Mouse (Mus musculus) midbrain, embryonic 14.5 days (tissue): ENCODE measurements around the gene Wipf1. TPM values are rescaled to one million over a fixed set of nuclear protein-coding genes. Genes with fewer than 3 reads are reported as not detected.

Experiments
- ATAC-seq: fragments of 200-750 bp; cut with Nextera tagmentation; 2 replicates; pipeline ENCODE4 v1.8.0; 2017; ENCODE audit warnings: moderate number of reproducible peaks, moderate library complexity; ENCODE audit not compliant: low FRiP score, low TSS enrichment
- DNase-seq: peaks from one replicate; pipeline ENCODE4 v3.0.0-alpha.2; 2015
- H3K27ac ChIP-seq: fragments of 300-500 bp; sonication (generic); replicated peaks from 2 replicates; pipeline ENCODE4 v1.5.1; 2014; ENCODE audit warnings: mild to moderate bottlenecking, low read depth, low read length, moderate library complexity
- H3K27me3 ChIP-seq: fragments of 300-500 bp; sonication (generic); 2 replicates; pipeline ENCODE4 v1.6.1; 2014; ENCODE audit warnings: low read length, control low read depth, mixed read lengths; ENCODE audit not compliant: control insufficient read depth, insufficient read depth
- H3K36me3 ChIP-seq: fragments of 300-500 bp; sonication (generic); 2 replicates; pipeline ENCODE4 v1.6.1; 2014; ENCODE audit warnings: low read length, control low read depth; ENCODE audit not compliant: control insufficient read depth, insufficient read depth
- H3K4me1 ChIP-seq: fragments of 300-500 bp; sonication (generic); 2 replicates; pipeline ENCODE4 v1.6.1; 2014; ENCODE audit warnings: mild to moderate bottlenecking, antibody characterized with exemption, low read length, control low read depth; ENCODE audit not compliant: control insufficient read depth, insufficient read depth
- H3K4me2 ChIP-seq: fragments of 300-500 bp; sonication (generic); 2 replicates; pipeline ENCODE4 v1.6.1; 2014; ENCODE audit warnings: mild to moderate bottlenecking, low read length, moderate library complexity
- H3K4me3 ChIP-seq: fragments of 300-500 bp; sonication (generic); replicated peaks from 2 replicates; pipeline ENCODE4 v1.5.1; 2014; ENCODE audit warnings: low read depth, low read length
- H3K9ac ChIP-seq: fragments of 300-500 bp; sonication (generic); replicated peaks from 2 replicates; pipeline ENCODE4 v1.6.1; 2014; ENCODE audit warnings: mild to moderate bottlenecking, low read length, moderate library complexity
- H3K9me3 ChIP-seq: fragments of 300-500 bp; sonication (generic); 2 replicates; pipeline ENCODE4 v1.6.1; 2016; ENCODE audit warnings: low read length, control low read depth, mixed read lengths; ENCODE audit not compliant: control insufficient read depth
- WGBS: fragments of 180-500 bp; shearing (Covaris S2); extraction: QIAGEN DNeasy Blood & Tissue Kit; methylation state at CpG from one replicate; pipeline ENCODE4 v1.1.7; 2014; 5-methylcytosine and 5-hydroxymethylcytosine counted together
- polyA plus RNA-seq: library from polyadenylated mRNA; unstranded; fragments of >200 nt; fragmentation: Nextera tagmentation; extraction: Ambion mirVana; gene quantifications from 2 replicates; pipeline ENCODE4 v1.2.1, GENCODE M21; 2014

Wipf1 gene
- polyA plus RNA-seq, 1 experiment from 2014 or later: 2.8 TPM

DNA sequence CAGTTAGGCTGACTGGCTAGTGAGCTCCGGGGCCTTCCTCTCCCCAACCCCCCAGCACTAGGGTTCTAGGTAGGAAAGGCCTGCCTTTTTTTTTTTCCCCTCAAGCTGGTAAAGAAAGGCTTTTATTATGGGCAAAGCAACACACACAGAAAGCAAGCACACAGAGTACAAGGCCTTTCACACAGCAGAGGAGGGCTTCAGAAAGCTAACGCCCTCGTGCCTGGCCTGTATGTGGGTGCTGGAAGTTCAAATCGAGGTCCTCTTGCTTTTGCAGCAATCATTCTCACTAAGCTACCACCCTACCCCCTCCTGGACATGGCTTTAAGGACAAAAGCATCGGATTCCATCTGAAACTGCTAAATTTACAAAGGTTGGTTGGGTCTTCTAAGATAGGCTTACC lies 149.9 kb downstream of the Wipf1 start:
- no peak overlapping the region for H3K4me2 ChIP-seq
- no peaks in the 10 kb centered on the region for H3K27me3 ChIP-seq
- no peak overlapping the region for H3K9ac ChIP-seq
- H3K4me3 ChIP-seq: no peak overlapping the region
- ATAC-seq (no peak), DNase-seq (no peak)
- H3K4me1 ChIP-seq: no peaks in the 10 kb centered on the region
- 78% methylated on average over 5 of the region's 5 CpGs for WGBS
- H3K27ac ChIP-seq: no peak overlapping the region
- H3K36me3 ChIP-seq: no peaks in the 10 kb centered on the region
- no peaks in the 10 kb centered on the region for H3K9me3 ChIP-seq

Other genes with a start within 250 kb of the Wipf1 start
- gene Scrn3, start 217.1 kb downstream of the Wipf1 start, polyA plus RNA-seq: 4.2 and 7.9 TPM in 2 replicates
- 26.4 and 30.1 TPM in 2 replicates for gene Cir1, start 217.0 kb downstream of the Wipf1 start, polyA plus RNA-seq
- gene Gpr155, start 143.2 kb downstream of the Wipf1 start, polyA plus RNA-seq: 9.6 and 11.0 TPM in 2 replicates
- 0.18 and 0.20 TPM in 2 replicates for gene Chrna1, start 50.6 kb upstream of the Wipf1 start, polyA plus RNA-seq
- gene Chn1, start 245.6 kb upstream of the Wipf1 start, polyA plus RNA-seq: 105 and 129 TPM in 2 replicates